Mouse (Mus musculus): ENCODE data around the gene Dqx1. TPM values are rescaled to one million over a fixed set of nuclear protein-coding genes. Genes with fewer than 3 reads are reported as not detected.

Dqx1 gene
- polyA plus RNA-seq, 1 experiment from 2014 or later: 6.8 TPM

DNA sequence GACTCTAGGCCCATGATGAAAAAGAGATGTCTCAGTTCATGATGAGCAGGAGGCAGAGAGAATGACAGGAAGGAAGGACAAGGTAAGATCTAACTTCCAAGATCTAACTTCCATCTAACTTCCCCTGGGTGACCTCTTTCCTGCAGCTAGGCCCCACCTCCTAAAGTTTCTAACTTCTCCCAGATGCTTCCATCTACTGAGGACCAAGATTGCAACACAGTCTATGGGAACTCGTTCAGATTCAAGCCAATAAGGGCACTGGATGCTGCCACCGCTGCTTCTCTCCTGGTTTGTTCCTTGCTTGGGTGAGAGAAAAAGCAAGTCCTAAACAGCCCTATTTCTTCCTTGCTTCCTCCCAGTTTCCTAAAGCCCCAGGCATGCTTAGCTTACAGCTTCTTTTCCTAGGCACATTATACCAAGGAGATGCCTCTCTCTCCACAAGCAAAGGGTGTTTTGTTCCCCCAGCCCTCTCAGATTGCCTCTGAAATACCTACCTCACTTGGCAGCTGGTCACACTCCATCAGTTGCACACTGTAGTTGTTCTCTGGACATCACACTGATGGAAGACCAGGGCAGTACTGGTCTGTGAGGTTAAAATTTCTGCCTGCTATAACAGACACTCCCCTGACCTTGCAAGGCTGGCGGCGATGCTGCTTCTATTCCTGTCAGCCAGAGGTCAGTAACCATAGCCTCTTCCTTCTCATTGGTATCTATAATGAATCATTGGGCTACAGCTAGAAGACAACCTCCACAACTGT lies 36.6 kb upstream of the Dqx1 start:
- Histone ChIP-seq H3K36me3 (replicated peaks) (no peaks in the 10 kb centered on the region), H3K4me3 (replicated peaks) (no peak overlapping the region), H3K4me2 (no peak overlapping the region), H3K27me3 (no peaks in the 10 kb centered on the region), H3K9ac (0 out of 2 replicates have a peak overlapping the region, but pooled peaks have one; percentile 7), H3K9me3 (replicated peaks) (no peaks in the 10 kb centered on the region), H3K27ac (replicated peaks) (peak overlapping the region; percentile 77), H3K4me1 (replicated peaks) (peaks cover 88% of the 10 kb centered on the region)
- ATAC-seq (ENCODE audit: insufficient read depth): no peak
- 76% methylated on average over 4 of the region's 4 CpGs for WGBS (ENCODE audit: insufficient replicate concordance)

DNA sequence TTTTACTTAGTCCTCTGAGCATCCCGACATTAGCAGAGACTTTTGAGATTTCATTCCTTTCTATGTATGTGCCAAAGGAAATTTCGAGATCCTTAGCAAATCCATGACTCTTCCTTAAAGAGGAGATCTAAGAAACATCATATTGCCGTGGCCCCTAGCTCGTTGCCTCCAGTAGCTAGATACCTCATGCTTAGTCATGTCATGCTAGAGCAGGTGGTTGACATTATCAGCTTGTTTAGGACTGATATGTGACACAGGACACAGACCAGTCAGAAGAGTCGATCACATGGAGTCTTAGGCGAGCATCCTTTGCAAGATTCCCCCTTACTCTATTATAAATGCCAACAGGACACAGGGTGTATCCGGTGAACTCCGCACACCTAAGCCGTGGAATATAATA lies 34.6 kb upstream of the Dqx1 start:
- H3K4me2 ChIP-seq: peak overlapping the region; percentile 31
- no peak overlapping the region for H3K9ac ChIP-seq

DNA sequence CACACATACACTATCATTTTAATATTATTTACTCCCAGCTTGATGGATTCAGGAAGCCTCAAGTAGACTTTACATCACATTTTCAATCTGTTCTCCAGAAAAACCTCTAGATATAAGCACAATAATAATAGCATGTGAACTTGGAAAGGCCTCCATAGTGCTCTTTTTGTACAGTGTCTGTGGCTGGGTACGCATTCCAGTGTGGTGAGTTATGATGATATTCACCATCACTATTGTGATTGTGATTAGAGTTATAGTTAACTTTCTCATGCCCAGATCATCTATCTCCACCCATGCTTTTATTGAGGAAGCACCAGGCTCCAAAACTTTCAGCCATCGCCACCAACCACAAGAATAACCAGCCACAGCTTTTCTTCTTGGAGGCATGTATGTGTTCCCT lies 33.9 kb upstream of the Dqx1 start:
- Histone ChIP-seq H3K4me3 (replicated peaks) (no peak overlapping the region), H3K4me2 (no peak overlapping the region), H3K36me3 (replicated peaks) (no peaks in the 10 kb centered on the region), H3K9me3 (replicated peaks) (no peaks in the 10 kb centered on the region), H3K27ac (replicated peaks) (peak overlapping the region; percentile 77), H3K4me1 (replicated peaks) (peaks cover 82% of the 10 kb centered on the region), H3K27me3 (no peaks in the 10 kb centered on the region), H3K9ac (no peak overlapping the region)
- ATAC-seq (ENCODE audit: insufficient read depth): no peak
- WGBS (ENCODE audit: insufficient replicate concordance): 85% methylated on average over 2 of the region's 2 CpGs

More for the DNA sequence above, 34.6 kb upstream of the Dqx1 start:
- 52% methylated on average over 9 of the region's 9 CpGs for WGBS (ENCODE audit: insufficient replicate concordance)
- peak; percentile 85 for ATAC-seq (ENCODE audit: insufficient read depth)
- Histone ChIP-seq H3K9me3 (replicated peaks) (no peaks in the 10 kb centered on the region), H3K27me3 (no peaks in the 10 kb centered on the region), H3K4me3 (replicated peaks) (no peak overlapping the region), H3K4me1 (replicated peaks) (peaks cover 83% of the 10 kb centered on the region), H3K36me3 (replicated peaks) (no peaks in the 10 kb centered on the region), H3K27ac (replicated peaks) (peak overlapping the region; percentile 77)

DNA sequence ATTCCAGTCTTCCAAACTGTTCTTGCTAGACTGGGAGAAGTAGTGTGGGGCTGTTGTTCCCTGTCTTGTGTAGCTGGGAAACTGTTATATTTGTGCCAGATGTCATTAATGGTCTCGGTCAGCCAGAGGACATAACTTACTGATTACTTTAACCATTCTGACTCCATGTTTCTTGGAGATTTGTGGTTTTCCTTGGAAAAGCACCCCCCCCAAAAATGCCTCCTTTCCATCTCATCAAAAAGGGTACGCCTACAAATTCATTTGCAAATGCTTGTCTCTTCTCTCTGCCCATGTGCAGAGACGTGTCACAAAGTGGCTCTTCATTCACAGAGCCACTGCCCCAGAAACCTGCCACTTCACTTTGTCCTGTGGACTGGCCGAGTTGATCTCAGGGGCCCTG lies 33.2 kb upstream of the Dqx1 start:
- 46% methylated on average over 4 of the region's 4 CpGs for WGBS (ENCODE audit: insufficient replicate concordance)
- H3K4me1 ChIP-seq (replicated peaks): peaks cover 80% of the 10 kb centered on the region
- no peak overlapping the region for H3K9ac ChIP-seq
- no peak overlapping the region for H3K4me2 ChIP-seq
- peak overlapping the region; percentile 77 for H3K27ac ChIP-seq (replicated peaks)
- no peaks in the 10 kb centered on the region for H3K9me3 ChIP-seq (replicated peaks)
- peaks cover 2% of the 10 kb centered on the region for H3K36me3 ChIP-seq (replicated peaks)
- no peak overlapping the region for H3K4me3 ChIP-seq (replicated peaks)
- no peak for ATAC-seq (ENCODE audit: insufficient read depth)
- H3K27me3 ChIP-seq: no peaks in the 10 kb centered on the region

DNA sequence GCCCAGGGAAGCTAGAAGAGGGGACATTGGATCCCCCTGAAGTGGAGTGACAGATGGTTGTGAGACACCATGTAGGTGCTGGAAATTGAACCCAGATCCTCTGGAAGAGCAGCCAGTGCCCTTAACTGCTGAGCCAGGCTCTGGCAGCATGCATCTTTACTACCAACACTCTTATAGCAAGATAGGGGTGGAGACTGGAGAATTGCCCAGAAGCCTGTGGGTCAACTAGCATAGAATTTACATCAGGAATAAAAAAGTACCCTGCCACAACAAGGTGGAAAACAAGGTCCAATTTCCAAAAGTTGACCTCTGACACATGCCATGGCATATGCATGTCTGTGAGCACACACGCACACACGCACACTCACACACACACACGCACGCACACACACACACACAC lies 32.4 kb upstream of the Dqx1 start:
- H3K4me2 ChIP-seq: no peak overlapping the region
- ATAC-seq (ENCODE audit: insufficient read depth): no peak
- H3K9ac ChIP-seq: no peak overlapping the region
- H3K9me3 ChIP-seq (replicated peaks): no peaks in the 10 kb centered on the region
- H3K4me1 ChIP-seq (replicated peaks): peaks cover 78% of the 10 kb centered on the region
- peaks cover 10% of the 10 kb centered on the region for H3K36me3 ChIP-seq (replicated peaks)
- no peaks in the 10 kb centered on the region for H3K27me3 ChIP-seq
- 87% methylated on average over 4 of the region's 4 CpGs for WGBS (ENCODE audit: insufficient replicate concordance)
- no peak overlapping the region for H3K4me3 ChIP-seq (replicated peaks)
- H3K27ac ChIP-seq (replicated peaks): peak overlapping the region; percentile 77

DNA sequence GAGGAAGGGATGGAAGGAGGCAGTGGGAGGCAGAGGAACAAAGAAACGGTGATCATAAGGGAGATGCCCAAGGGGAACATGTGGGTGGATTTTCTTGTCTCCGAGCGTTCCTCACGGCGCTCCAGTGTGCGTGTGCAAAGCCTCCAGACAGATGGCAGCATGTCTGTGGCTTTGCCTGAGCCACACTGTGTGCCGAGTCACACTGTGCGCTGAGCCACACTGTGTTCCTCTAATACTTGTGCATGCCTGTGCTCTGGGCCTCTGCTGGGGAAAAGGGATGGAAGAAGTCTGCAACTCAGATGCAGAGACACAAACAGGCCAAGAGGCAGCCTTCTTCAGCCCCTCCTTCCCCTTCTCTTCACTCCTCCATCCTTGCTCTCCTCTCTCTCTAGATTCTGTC lies 30.4 kb upstream of the Dqx1 start:
- Histone ChIP-seq H3K9me3 (replicated peaks) (no peaks in the 10 kb centered on the region), H3K9ac (no peak overlapping the region), H3K4me3 (replicated peaks) (no peak overlapping the region), H3K36me3 (replicated peaks) (peaks cover 30% of the 10 kb centered on the region), H3K27ac (replicated peaks) (0 out of 2 replicates have a peak overlapping the region, but pooled peaks have one; percentile 52), H3K4me1 (replicated peaks) (peaks cover 78% of the 10 kb centered on the region), H3K27me3 (0 out of 2 replicates have a peak, but pooled peaks cover 13% of the 10 kb centered on the region), H3K4me2 (no peak overlapping the region)
- 71% methylated on average over 8 of the region's 8 CpGs for WGBS (ENCODE audit: insufficient replicate concordance)
- no peak for ATAC-seq (ENCODE audit: insufficient read depth)

DNA sequence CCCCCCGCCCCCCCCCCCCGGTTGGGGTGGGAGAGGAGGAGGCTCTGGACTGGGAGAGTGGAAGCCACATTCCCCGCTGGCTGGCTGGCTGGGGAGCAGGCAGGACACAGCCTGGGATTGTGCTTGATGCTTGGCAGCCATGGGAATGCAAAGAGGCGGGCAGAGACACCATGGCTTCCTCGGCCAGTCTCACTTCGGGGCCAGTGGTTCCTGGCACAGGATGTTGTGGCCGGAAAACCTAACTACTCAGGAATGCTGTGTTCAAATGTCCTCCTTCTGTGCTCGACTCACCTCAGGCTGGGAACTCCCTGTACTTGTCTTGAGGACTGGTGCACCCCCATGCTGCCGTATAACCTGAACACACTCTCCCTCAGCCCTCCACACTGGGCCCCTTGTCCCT lies 29.9 kb upstream of the Dqx1 start:
- Histone ChIP-seq H3K4me2 (no peak overlapping the region), H3K9me3 (replicated peaks) (no peaks in the 10 kb centered on the region), H3K27me3 (0 out of 2 replicates have a peak, but pooled peaks cover 15% of the 10 kb centered on the region), H3K36me3 (replicated peaks) (peaks cover 30% of the 10 kb centered on the region), H3K27ac (replicated peaks) (0 out of 2 replicates have a peak overlapping the region, but pooled peaks have one; percentile 52), H3K4me1 (replicated peaks) (peaks cover 78% of the 10 kb centered on the region), H3K9ac (no peak overlapping the region), H3K4me3 (replicated peaks) (no peak overlapping the region)
- WGBS (ENCODE audit: insufficient replicate concordance): 44% methylated on average over 8 of the region's 9 CpGs
- no peak for ATAC-seq (ENCODE audit: insufficient read depth)

DNA sequence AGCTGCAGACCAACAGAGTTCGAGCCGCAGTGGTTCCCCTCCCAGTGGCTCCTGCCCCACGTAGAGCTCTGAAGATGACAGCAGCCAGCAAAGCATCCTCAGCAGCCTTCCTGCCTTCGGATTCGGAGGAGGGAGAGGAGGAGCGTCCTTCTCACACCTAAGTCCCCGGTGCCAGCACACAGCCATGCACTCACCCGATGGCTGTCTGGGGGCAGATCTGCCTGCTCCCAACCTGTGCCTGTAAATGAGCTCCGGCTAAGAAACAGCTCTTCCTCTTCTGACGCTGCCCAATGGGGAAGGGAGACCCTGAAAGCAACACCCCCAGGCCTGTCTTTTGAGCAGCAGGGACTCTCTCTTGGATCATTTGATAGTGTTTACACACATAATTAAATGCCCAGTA lies 27.9 kb upstream of the Dqx1 start:
- peaks cover 25% of the 10 kb centered on the region for H3K27me3 ChIP-seq
- peaks cover 72% of the 10 kb centered on the region for H3K4me1 ChIP-seq (replicated peaks)
- 0 out of 2 replicates have a peak overlapping the region, but pooled peaks have one; percentile 25 for H3K27ac ChIP-seq (replicated peaks)

DNA sequence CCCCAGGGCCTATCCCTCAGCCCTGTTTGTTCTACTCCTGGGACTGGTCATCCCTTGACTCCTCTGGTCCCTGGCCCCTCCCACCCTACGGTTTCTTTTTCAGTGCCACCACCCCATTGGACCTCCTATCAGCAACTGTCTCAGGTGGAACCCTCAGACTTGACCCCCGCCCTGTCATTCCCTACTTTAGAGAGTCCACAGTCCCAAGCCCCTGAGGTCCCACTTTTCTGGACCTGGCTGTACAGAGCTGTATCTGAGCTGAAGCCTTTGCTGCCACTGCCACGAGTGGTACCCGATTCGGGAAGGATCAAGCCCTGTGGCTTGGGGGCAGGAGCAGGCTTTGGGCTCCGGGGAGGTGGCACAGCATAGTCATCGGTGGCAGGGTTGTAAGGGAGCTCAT lies 26.5 kb upstream of the Dqx1 start:
- WGBS (ENCODE audit: insufficient replicate concordance): 83% methylated on average over 7 of the region's 7 CpGs
- H3K9ac ChIP-seq: no peak overlapping the region
- no peaks in the 10 kb centered on the region for H3K9me3 ChIP-seq (replicated peaks)
- 0 out of 2 replicates have a peak overlapping the region, but pooled peaks have one; percentile 83 for H3K4me2 ChIP-seq
- ATAC-seq (ENCODE audit: insufficient read depth): no peak
- peaks cover 73% of the 10 kb centered on the region for H3K4me1 ChIP-seq (replicated peaks)
- H3K4me3 ChIP-seq (replicated peaks): peak overlapping the region; percentile 7; the same call in 1 of the 2 replicates
- H3K36me3 ChIP-seq (replicated peaks): peaks cover 30% of the 10 kb centered on the region
- peaks cover 38% of the 10 kb centered on the region for H3K27me3 ChIP-seq
- no peak overlapping the region for H3K27ac ChIP-seq (replicated peaks)

More for the DNA sequence above, 27.9 kb upstream of the Dqx1 start:
- Histone ChIP-seq H3K36me3 (replicated peaks) (peaks cover 30% of the 10 kb centered on the region), H3K9me3 (replicated peaks) (no peaks in the 10 kb centered on the region), H3K9ac (no peak overlapping the region), H3K4me3 (replicated peaks) (no peak overlapping the region), H3K4me2 (no peak overlapping the region)
- 58% methylated on average over 10 of the region's 10 CpGs for WGBS (ENCODE audit: insufficient replicate concordance)
- ATAC-seq (ENCODE audit: insufficient read depth): no peak

DNA sequence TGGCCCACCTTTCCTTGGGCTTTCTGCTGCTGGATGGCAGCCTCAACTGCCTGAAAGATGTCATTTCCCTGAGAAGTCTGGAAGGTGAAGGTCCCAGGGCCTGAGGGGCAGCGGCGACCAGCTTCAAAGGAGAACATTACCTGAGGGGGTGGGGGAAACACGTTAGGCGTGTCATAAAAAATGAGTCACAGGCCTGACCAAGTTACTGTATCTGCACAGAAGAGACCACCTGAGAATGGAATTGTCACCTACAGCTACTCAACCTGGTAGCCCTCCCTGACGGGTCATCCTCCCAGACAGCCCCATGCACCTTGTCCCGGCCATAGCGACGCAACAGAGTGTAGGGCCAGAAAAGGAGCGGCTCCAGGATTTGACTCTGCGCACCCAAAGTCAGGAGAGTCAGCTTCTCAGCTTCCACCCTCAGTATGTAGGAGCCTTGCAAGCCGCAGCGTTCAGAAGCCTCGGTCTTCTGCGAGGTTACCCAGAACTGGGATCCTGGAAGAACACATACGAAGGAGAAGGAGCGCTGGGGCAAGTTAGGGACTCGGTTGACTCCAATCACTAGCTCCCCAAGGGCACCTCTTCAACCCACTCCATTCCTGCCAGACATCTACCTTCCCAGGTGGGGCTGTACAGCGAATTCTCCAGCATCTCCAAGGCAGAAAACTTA lies 25.6 kb upstream of the Dqx1 start:
- Histone ChIP-seq H3K4me3 (replicated peaks) (peak overlapping the region; percentile 87), H3K27ac (replicated peaks) (peak overlapping the region; percentile 77), H3K4me1 (replicated peaks) (peaks cover 71% of the 10 kb centered on the region), H3K36me3 (replicated peaks) (peaks cover 30% of the 10 kb centered on the region), H3K27me3 (peaks cover 40% of the 10 kb centered on the region), H3K9ac (peak overlapping the region; percentile 84), H3K4me2 (peak overlapping the region; percentile 83), H3K9me3 (replicated peaks) (no peaks in the 10 kb centered on the region)
- WGBS (ENCODE audit: insufficient replicate concordance): 57% methylated on average over 18 of the region's 18 CpGs
- no peak for ATAC-seq (ENCODE audit: insufficient read depth)

DNA sequence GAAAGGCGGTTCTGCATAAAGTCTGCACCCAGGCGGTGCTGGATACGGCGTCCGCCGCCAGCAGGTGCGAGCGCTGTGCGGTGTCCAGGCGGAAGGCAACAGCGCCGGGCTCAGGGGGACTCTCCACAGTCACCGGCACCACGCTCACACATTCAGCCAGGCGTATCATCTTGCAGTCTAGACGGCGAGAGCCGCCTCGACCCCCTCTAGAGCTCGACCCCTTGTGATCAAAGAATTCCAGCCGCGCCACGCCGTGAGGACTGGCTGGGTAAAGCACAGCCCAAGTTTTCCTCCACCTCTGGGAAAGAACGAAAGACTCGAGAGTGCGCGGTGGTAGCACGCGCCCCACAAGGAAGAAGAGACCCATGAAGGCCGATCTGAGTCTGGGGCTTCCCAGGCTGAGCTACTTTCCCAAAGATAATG lies 24.9 kb upstream of the Dqx1 start:
- peaks cover 64% of the 10 kb centered on the region for H3K4me1 ChIP-seq (replicated peaks)
- H3K4me2 ChIP-seq: peak overlapping the region; percentile 83
- H3K4me3 ChIP-seq (replicated peaks): peak overlapping the region; percentile 87
- peak overlapping the region; percentile 77 for H3K27ac ChIP-seq (replicated peaks)
- under 1% methylated on average over 31 of the region's 31 CpGs for WGBS (ENCODE audit: insufficient replicate concordance)
- peaks cover 40% of the 10 kb centered on the region for H3K27me3 ChIP-seq
- peak overlapping the region; percentile 84 for H3K9ac ChIP-seq
- peaks cover 30% of the 10 kb centered on the region for H3K36me3 ChIP-seq (replicated peaks)
- H3K9me3 ChIP-seq (replicated peaks): no peaks in the 10 kb centered on the region
- peak; percentile 71 for ATAC-seq (ENCODE audit: insufficient read depth)
